Mouse (Mus musculus): ENCODE data around the gene Wipi2. TPM values are rescaled to one million over a fixed set of nuclear protein-coding genes. Genes with fewer than 3 reads are reported as not detected.

Gene Wipi2
- total and polyA plus RNA-seq, 3 experiments: 10.9 to 42.8 (median 42.7) TPM

DNA sequence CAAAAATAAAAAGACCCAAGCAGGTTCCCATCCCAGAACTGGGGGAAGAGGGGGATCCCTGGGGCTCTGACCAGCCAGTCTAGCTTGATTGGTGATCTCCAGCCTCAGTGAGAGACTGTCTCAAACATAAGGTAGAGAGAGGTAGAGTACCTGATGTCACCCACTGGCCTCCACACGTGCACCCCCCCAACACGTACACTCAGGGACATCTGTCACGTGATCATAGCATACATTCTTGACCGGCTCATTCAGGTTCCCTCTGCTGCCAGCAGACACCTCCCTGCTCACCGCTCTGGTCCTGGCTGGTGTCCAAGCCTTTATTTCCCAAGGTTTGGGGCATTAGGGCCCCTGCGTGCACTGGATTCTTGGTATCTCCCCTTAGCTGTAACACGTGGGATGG lies 81.9 kb downstream of the Wipi2 start:
- Histone ChIP-seq H3K9me3 (replicated peaks) (peaks cover 11% of the 10 kb centered on the region), H3K36me3 (replicated peaks) (no peaks in the 10 kb centered on the region)
- ATAC-seq (ENCODE audit: extremely low read depth, insufficient number of reproducible peaks, low FRiP score, poor library complexity, severe bottlenecking): no peak

DNA sequence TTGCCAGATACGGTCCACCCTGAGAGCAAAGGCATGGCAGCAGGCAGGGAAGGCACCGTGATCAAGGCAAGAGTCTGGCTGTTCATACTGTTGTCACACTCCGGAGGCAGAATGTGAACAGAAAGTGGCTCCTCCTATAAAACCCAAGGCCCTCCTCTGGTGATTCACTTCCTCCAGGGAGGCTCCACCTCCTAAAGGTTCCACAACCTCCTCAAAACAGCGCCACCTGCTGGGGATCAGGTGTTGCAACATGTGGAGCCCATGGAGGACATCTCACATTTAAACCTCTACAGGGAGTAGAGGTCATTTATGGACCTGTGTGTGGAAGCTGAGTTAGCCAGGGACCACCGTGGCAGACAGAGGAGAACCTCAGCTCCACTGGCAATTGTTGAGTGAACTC lies 84.9 kb downstream of the Wipi2 start:
- ATAC-seq (ENCODE audit: extremely low read depth, insufficient number of reproducible peaks, low FRiP score, poor library complexity, severe bottlenecking) (no peak), DNase-seq (ENCODE audit: low spot score) (no peak)
- Histone ChIP-seq H3K9me3 (replicated peaks) (peaks cover 11% of the 10 kb centered on the region), H3K27me3 (ENCODE audit: insufficient read depth, low read length) (peaks cover 21% of the 10 kb centered on the region), H3K36me3 (replicated peaks) (no peaks in the 10 kb centered on the region), H3K4me1 (ENCODE audit: insufficient read depth, low read depth, low read length) (0 out of 2 replicates have a peak, but pooled peaks cover 3% of the 10 kb centered on the region), H3K4me3 (ENCODE audit: low read depth, low read length) (no peak overlapping the region)
- no peak for TF ChIP-seq GATA2 (IDR thresholded peaks at IDR 0.05; ENCODE audit: borderline replicate concordance, low read depth, low read length)
- no peak for TF ChIP-seq TAL1 (conservative IDR thresholded peaks at IDR 0.05; ENCODE audit: low read depth, low read length)
- TF ChIP-seq GATA1 (IDR thresholded peaks at IDR 0.05; ENCODE audit: borderline replicate concordance, low read length): no peak
- no peak for TF ChIP-seq CTCF (IDR thresholded peaks at IDR 0.05; ENCODE audit: low read depth, low read length)
- TF ChIP-seq POLR2AphosphoS5 (IDR thresholded peaks at IDR 0.05; ENCODE audit: insufficient replicate concordance, low read depth, low read length): no peak

More for the DNA sequence above, 81.9 kb downstream of the Wipi2 start:
- Histone ChIP-seq H3K4me1 (ENCODE audit: insufficient read depth, low read depth, low read length) (no peaks in the 10 kb centered on the region), H3K4me3 (ENCODE audit: low read depth, low read length) (no peak overlapping the region), H3K27me3 (ENCODE audit: insufficient read depth, low read length) (peaks cover 10% of the 10 kb centered on the region)
- DNase-seq (ENCODE audit: low spot score): no peak
- TF ChIP-seq GATA2 (IDR thresholded peaks at IDR 0.05; ENCODE audit: borderline replicate concordance, low read depth, low read length) (no peak), CTCF (IDR thresholded peaks at IDR 0.05; ENCODE audit: low read depth, low read length) (no peak), GATA1 (IDR thresholded peaks at IDR 0.05; ENCODE audit: borderline replicate concordance, low read length) (no peak), TAL1 (conservative IDR thresholded peaks at IDR 0.05; ENCODE audit: low read depth, low read length) (no peak), POLR2AphosphoS5 (IDR thresholded peaks at IDR 0.05; ENCODE audit: insufficient replicate concordance, low read depth, low read length) (no peak)

DNA sequence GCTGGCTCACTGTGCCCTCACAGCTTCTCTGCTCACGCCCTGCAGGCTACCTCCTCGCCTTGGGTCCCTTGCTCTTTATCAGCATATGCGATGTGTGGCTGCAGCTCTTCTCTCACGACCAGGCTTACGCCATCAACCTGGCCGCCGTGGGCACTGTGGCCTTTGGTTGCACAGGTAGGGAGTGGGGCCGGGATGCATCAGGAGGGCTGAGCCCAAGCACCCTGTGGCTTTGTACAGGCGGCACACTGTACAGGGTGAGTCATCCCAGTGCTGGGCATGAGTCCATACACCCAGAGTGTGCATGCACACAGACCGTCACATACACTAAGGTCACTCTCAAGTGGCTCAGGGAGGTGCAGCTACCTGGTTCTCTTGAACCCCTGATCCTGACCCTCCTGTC lies 86.5 kb downstream of the Wipi2 start:
- DNase-seq (ENCODE audit: low spot score) (no peak), ATAC-seq (ENCODE audit: extremely low read depth, insufficient number of reproducible peaks, low FRiP score, poor library complexity, severe bottlenecking) (no peak)
- Histone ChIP-seq H3K27me3 (ENCODE audit: insufficient read depth, low read length) (peaks cover 25% of the 10 kb centered on the region), H3K36me3 (replicated peaks) (no peaks in the 10 kb centered on the region), H3K4me3 (ENCODE audit: low read depth, low read length) (no peak overlapping the region), H3K4me1 (ENCODE audit: insufficient read depth, low read depth, low read length) (0 out of 2 replicates have a peak, but pooled peaks cover 6% of the 10 kb centered on the region), H3K9me3 (replicated peaks) (peaks cover 11% of the 10 kb centered on the region)
- no peak for TF ChIP-seq GATA2 (IDR thresholded peaks at IDR 0.05; ENCODE audit: borderline replicate concordance, low read depth, low read length)
- TF ChIP-seq CTCF (IDR thresholded peaks at IDR 0.05; ENCODE audit: low read depth, low read length): no peak
- no peak for TF ChIP-seq GATA1 (IDR thresholded peaks at IDR 0.05; ENCODE audit: borderline replicate concordance, low read length)
- TF ChIP-seq TAL1 (conservative IDR thresholded peaks at IDR 0.05; ENCODE audit: low read depth, low read length): no peak
- TF ChIP-seq POLR2AphosphoS5 (IDR thresholded peaks at IDR 0.05; ENCODE audit: insufficient replicate concordance, low read depth, low read length): no peak

DNA sequence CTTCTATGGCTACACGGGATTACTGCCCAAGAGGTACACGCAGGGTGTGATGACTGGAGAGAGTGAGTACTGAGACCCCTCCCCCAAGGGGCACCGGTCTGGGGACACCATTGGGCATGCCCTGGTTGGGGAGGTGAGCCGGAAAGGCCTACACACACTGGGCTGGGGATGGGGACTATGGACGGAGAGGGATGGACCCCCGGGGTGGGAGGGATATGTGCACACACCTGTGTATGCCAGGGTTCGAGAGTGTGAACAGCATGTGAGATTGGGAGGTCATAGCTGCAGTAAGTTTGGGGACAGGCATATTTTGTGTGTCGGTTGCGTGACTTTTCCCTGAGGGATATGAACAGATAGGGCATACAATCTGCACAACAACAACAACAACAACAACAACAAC lies 87.6 kb downstream of the Wipi2 start:
- Histone ChIP-seq H3K9me3 (replicated peaks) (peaks cover 11% of the 10 kb centered on the region), H3K4me3 (ENCODE audit: low read depth, low read length) (no peak overlapping the region), H3K4me1 (ENCODE audit: insufficient read depth, low read depth, low read length) (peaks cover 8% of the 10 kb centered on the region; the same call in 1 of the 2 replicates), H3K27me3 (ENCODE audit: insufficient read depth, low read length) (peaks cover 29% of the 10 kb centered on the region), H3K36me3 (replicated peaks) (no peaks in the 10 kb centered on the region)
- no peak for ATAC-seq (ENCODE audit: extremely low read depth, insufficient number of reproducible peaks, low FRiP score, poor library complexity, severe bottlenecking)
- DNase-seq (ENCODE audit: low spot score): no peak
- no peak for TF ChIP-seq GATA2 (IDR thresholded peaks at IDR 0.05; ENCODE audit: borderline replicate concordance, low read depth, low read length)
- TF ChIP-seq CTCF (IDR thresholded peaks at IDR 0.05; ENCODE audit: low read depth, low read length): no peak
- TF ChIP-seq TAL1 (conservative IDR thresholded peaks at IDR 0.05; ENCODE audit: low read depth, low read length): no peak
- no peak for TF ChIP-seq POLR2AphosphoS5 (IDR thresholded peaks at IDR 0.05; ENCODE audit: insufficient replicate concordance, low read depth, low read length)
- TF ChIP-seq GATA1 (IDR thresholded peaks at IDR 0.05; ENCODE audit: borderline replicate concordance, low read length): no peak

DNA sequence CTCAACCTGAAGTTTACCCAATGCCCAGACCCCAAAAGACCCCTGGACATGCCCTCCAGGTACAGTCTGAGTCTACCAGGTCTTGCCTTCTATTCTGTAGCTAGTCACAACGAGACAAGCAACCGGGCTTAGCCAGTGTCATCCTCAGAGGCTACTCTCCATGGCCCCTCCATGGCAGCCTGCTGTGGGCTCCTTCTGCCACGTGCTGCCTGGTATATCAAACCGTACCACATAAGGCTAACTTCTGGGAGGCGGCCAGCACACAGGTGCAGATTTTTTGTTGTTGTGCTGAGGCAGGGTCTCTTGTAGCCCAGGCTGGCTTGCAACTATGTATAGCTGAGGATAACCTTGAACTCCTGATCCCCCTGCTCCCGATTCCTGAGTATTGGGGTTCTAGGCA lies 88.6 kb downstream of the Wipi2 start:
- DNase-seq (ENCODE audit: low spot score) (no peak), ATAC-seq (ENCODE audit: extremely low read depth, insufficient number of reproducible peaks, low FRiP score, poor library complexity, severe bottlenecking) (no peak)
- Histone ChIP-seq H3K36me3 (replicated peaks) (no peaks in the 10 kb centered on the region), H3K9me3 (replicated peaks) (peaks cover 11% of the 10 kb centered on the region), H3K4me1 (ENCODE audit: insufficient read depth, low read depth, low read length) (peaks cover 9% of the 10 kb centered on the region; the same call in 1 of the 2 replicates), H3K27me3 (ENCODE audit: insufficient read depth, low read length) (peaks cover 30% of the 10 kb centered on the region), H3K4me3 (ENCODE audit: low read depth, low read length) (no peak overlapping the region)
- no peak for TF ChIP-seq POLR2AphosphoS5 (IDR thresholded peaks at IDR 0.05; ENCODE audit: insufficient replicate concordance, low read depth, low read length)
- no peak for TF ChIP-seq GATA2 (IDR thresholded peaks at IDR 0.05; ENCODE audit: borderline replicate concordance, low read depth, low read length)
- TF ChIP-seq GATA1 (IDR thresholded peaks at IDR 0.05; ENCODE audit: borderline replicate concordance, low read length): no peak
- no peak for TF ChIP-seq TAL1 (conservative IDR thresholded peaks at IDR 0.05; ENCODE audit: low read depth, low read length)
- TF ChIP-seq CTCF (IDR thresholded peaks at IDR 0.05; ENCODE audit: low read depth, low read length): no peak

DNA sequence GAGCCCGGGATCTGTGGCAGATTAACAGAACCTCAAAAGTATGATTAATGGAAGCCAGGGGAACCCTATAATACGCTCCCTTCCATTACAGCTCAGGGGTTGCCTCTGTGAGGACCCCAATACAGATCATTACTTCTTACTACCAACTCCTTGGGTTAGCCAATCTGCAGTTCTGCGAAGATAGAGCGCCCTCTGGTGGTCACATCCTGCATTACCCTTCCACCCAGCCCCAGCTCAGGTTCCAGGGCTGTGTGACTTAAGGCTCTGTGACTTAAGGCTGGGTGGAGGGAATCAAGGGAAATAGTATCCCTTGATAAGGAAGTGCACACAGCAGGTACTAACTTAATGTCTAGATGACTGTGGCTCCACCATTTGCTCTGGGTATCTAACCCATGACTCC lies 90.5 kb downstream of the Wipi2 start:
- DNase-seq (ENCODE audit: low spot score) (peak; percentile 76), ATAC-seq (ENCODE audit: extremely low read depth, insufficient number of reproducible peaks, low FRiP score, poor library complexity, severe bottlenecking) (no peak; the same call in 1 of the 2 replicates)
- Histone ChIP-seq H3K9me3 (replicated peaks) (no peaks in the 10 kb centered on the region), H3K36me3 (replicated peaks) (no peaks in the 10 kb centered on the region), H3K4me3 (ENCODE audit: low read depth, low read length) (no peak overlapping the region), H3K4me1 (ENCODE audit: insufficient read depth, low read depth, low read length) (peaks cover 11% of the 10 kb centered on the region), H3K27me3 (ENCODE audit: insufficient read depth, low read length) (peaks cover 43% of the 10 kb centered on the region)
- TF ChIP-seq GATA1 (IDR thresholded peaks at IDR 0.05; ENCODE audit: borderline replicate concordance, low read length) (no peak), CTCF (IDR thresholded peaks at IDR 0.05; ENCODE audit: low read depth, low read length) (peak; percentile 98)
